Mouse (Mus musculus): ENCODE measurements around the gene Zfp605.

DNA sequence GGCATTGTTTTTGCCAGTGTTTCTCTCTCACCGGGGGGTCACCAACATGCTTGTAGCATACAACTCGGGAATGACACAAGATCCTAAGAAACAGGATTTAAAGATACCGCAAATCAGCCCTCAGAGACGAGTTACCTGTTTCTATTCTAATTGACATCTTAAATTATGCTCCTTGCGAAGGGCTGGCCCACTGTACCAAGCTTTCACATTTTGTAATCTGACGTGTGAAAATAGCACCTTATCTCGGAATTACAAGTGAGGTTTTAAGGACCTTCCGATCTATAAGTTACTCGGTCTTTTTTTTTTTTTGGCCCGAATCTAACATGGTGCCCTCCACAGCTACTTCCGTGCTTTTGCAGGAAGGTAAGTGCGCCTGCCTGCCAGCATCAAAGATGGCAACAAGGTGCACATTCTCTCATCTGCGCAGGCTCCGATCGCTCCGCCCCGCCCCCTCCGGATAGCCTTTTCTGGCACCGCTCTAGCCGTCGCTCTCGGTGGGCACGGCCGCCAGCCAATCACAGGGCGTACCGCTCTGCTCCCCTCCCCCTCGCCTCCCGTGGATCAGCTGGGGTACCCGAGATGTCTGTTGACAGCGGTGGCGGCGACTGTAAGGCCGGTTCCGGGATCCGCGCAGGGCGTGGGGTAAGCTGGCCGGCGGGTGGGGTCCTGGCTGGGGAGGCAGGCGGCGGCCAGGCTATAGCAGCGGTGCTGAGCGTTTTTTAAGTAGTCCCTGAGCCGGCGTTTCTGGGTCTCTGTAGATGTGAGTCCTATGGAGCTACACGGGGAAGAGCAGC is 25.6 kb downstream of the Zfp605 start, which contains the start of gene Chfr:
- TF ChIP-seq CTCF (IDR thresholded peaks at IDR 0.05; ENCODE audit: control insufficient read depth, insufficient read depth, insufficient read length) (no peak), USF1 (IDR thresholded peaks at IDR 0.05; ENCODE audit: low read depth) (no peak), MAX (IDR thresholded peaks at IDR 0.05) (no peak), CEBPB (IDR thresholded peaks at IDR 0.05; ENCODE audit: low read depth) (no peak), MYOD1 (IDR thresholded peaks at IDR 0.05; ENCODE audit: control insufficient read depth, insufficient read length, low read depth) (no peak)

Data from C2C12 (cell line).